Mouse (Mus musculus) heart, adult 2 months (tissue): Measurements from ENCODE around the gene Ccno. TPM values are rescaled to one million over a fixed set of nuclear protein-coding genes. Genes with fewer than 3 reads are reported as not detected.
A peak's percentile ranks its signal among the peaks of the same experiment; 100 is the strongest.

ENCODE experiments used
- DNase-seq, 2 experiments: peaks; one replicate each; pipeline ENCODE4 v3.0.0; 2021
- H3K27ac ChIP-seq: fragments of 200-600 bp; 2 replicates; pipeline ENCODE4 v1.8.1; 2022
- H3K27me3 ChIP-seq: fragments of 200-500 bp; 2 replicates; pipeline ENCODE4 v1.6.1; 2012; ENCODE audit warnings: mild to moderate bottlenecking, low read length, inconsistent platforms, mixed read lengths; ENCODE audit not compliant: control insufficient read depth, insufficient read depth
- H3K36me3 ChIP-seq: fragments of 200-500 bp; 2 replicates; pipeline ENCODE4 v1.6.1; 2012; ENCODE audit warnings: low read length, inconsistent platforms; ENCODE audit not compliant: control insufficient read depth, insufficient read depth
- H3K4me1 ChIP-seq: fragments of 200-500 bp; 2 replicates; pipeline ENCODE4 v1.6.1; 2011; ENCODE audit warnings: low read length; ENCODE audit not compliant: control insufficient read depth, insufficient read depth
- H3K4me3 ChIP-seq: fragments of 200-600 bp; 2 replicates; pipeline ENCODE4 v1.8.1; 2022
- H3K79me2 ChIP-seq: fragments of 200-500 bp; replicated peaks from 2 replicates; pipeline ENCODE4 v1.6.1; 2012; ENCODE audit warnings: mild to moderate bottlenecking, inconsistent platforms, low read length, moderate library complexity, mixed read lengths; ENCODE audit not compliant: control insufficient read depth, insufficient read depth
- H3K9ac ChIP-seq: fragments of 200-500 bp; 2 replicates; pipeline ENCODE4 v1.6.1; 2012; ENCODE audit warnings: low read depth, mild to moderate bottlenecking, control low read depth, inconsistent platforms, low read length, mixed read lengths
- CTCF ChIP-seq: fragments of 200-600 bp; IDR thresholded peaks from 2 replicates; pipeline ENCODE4 v1.8.1; 2022; ENCODE audit warnings: antibody characterized with exemption, mild to moderate bottlenecking, moderate library complexity
- EP300 ChIP-seq: fragments of 200-500 bp; IDR thresholded peaks from 2 replicates; pipeline ENCODE4 v1.6.1; 2011; ENCODE audit warnings: low read depth, low read length, control low read depth; ENCODE audit not compliant: insufficient read depth
- POLR2A ChIP-seq: fragments of 200-500 bp; IDR thresholded peaks from 2 replicates; pipeline ENCODE4 v1.6.1; 2011; ENCODE audit warnings: mild to moderate bottlenecking, low read depth, low read length, control low read depth; ENCODE audit not compliant: insufficient read depth
- WGBS: fragments of 180-500 bp; shearing (Covaris S2); methylation state at CpG from one replicate; pipeline ENCODE4 v1.1.7; 2018; 5-methylcytosine and 5-hydroxymethylcytosine counted together
- intact Hi-C: fragments of 180-260 bp; cut with DNase I; formaldehyde crosslinking; loops from one replicate; pipeline ENCODE4 v1.15.1; 2025
- polyA plus RNA-seq: library from polyadenylated mRNA; depleted of rRNA; stranded (reverse); fragments of >200 nt; gene quantifications from 2 replicates; pipeline ENCODE4 v1.2.3, GENCODE M21; 2012
- total RNA-seq, 2 experiments: library from RNA; stranded (reverse); gene quantifications; 2 replicates each; pipeline ENCODE4 v1.2.3; 2021

Ccno gene
- total and polyA plus RNA-seq, 3 experiments = 0.47 to 0.51 TPM; not detected in 1

DNA sequence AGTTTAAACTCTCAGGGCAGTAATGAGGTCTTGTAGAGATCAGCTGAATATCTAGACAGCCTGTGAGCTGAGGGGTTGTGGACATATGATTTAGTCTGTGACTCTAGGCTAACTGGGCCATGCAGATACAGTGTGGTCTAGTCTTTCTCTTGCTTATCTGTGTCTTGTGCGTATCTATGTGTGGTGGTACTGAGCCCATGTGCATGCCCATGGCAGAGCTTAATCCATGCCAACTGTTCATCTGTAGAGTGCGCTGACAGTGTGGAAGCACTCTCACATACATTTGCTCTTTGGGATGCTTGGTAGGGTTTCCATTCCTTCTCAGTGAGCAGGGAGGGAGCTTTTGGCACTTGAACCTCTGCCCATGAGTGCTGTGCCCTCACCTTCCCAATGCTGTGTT, 33.9 kb downstream of the Ccno start:
- Histone ChIP-seq H3K4me3 (no peak overlapping the region), H3K9ac (no peak overlapping the region), H3K27ac (no peak overlapping the region), H3K79me2 (no peaks in the 10 kb centered on the region), H3K36me3 (no peaks in the 10 kb centered on the region), H3K27me3 (peaks cover 5% of the 10 kb centered on the region; the same call in 1 of the 2 replicates), H3K4me1 (no peaks in the 10 kb centered on the region)
- no peak for DNase-seq
- 79% methylated on average over 2 of the region's 2 CpGs for WGBS
- intact Hi-C loops = no loop called here
- TF ChIP-seq POLR2A (no peak), CTCF (no peak), EP300 (no peak)

DNA sequence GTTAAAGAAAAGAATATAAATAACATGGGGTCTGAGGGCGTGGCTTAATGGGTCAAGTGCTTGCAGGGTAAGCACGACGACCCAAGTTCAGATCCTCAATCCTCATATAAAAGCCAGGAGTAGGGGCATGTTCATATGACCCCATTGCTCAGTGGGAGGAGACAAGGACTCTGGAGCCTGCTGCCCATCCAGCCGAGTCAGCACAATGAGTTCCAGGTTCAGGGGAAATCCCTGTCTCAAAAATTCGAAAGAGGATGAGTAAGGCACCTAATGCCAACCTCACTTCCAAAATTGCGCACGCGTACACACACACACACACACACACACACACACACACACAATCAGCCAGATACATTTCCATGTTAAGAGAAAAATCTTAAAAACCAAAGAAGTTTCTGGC, 34.9 kb downstream of the Ccno start:
- WGBS = 73% methylated on average over 8 of the region's 8 CpGs
- TF ChIP-seq EP300 = no peak
- TF ChIP-seq CTCF = no peak
- TF ChIP-seq POLR2A = no peak

DNA sequence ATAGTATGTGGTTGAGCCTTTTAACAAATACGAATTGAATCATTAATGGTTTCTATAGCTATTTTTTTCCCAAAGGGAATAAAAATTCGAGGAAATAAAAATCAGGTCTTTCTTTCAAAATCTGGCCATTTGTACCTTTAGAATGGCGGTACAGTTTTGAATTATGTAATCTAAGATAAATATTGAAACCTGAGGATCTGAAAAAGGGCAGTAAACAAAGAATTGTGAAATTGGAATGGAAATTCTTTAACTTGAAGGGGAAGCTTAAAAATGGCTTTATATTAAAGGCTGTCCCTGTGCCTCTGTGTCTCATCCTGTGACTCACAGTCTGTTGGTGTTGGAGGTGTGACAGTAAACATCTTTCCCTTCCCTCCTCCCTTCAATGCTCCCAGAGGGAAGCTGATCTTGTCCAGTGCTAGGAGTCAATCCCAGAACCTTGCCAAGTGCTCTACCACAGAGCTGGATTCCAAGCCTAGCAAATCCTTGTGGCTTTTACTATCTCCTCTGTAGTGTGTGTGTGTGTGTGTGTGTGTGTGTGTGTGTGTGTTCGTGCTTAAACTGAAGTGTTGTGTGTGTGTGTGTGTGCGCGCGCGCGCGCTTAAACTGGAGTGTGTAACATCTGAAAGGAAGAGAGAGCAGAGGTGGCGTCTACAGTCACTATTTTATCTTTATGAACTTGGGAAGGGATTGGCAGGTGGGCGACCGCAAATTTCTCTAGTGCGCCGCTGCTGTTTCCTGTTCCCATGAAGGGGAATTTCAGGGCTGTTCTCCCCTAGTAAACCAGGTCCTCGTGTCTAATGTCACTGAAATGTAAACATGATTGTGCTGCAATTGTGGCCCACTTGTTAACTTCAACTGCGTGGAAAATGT, 35.9 kb downstream of the Ccno start:
- TF ChIP-seq EP300 (no peak), POLR2A (no peak), CTCF (no peak)
- Histone ChIP-seq H3K4me1 (no peaks in the 10 kb centered on the region), H3K27me3 (peaks cover 8% of the 10 kb centered on the region), H3K27ac (no peak overlapping the region), H3K9ac (no peak overlapping the region), H3K36me3 (no peaks in the 10 kb centered on the region), H3K79me2 (no peaks in the 10 kb centered on the region), H3K4me3 (no peak overlapping the region)
- WGBS = 74% methylated on average over 17 of the region's 17 CpGs
- intact Hi-C loops = no loop called here
- no peak for DNase-seq

More for the DNA sequence above, 34.9 kb downstream of the Ccno start:
- DNase-seq = no peak
- no peak overlapping the region for H3K4me3 ChIP-seq
- no peaks in the 10 kb centered on the region for H3K4me1 ChIP-seq
- H3K79me2 ChIP-seq = no peaks in the 10 kb centered on the region
- peaks cover 5% of the 10 kb centered on the region for H3K27me3 ChIP-seq
- no peak overlapping the region for H3K27ac ChIP-seq
- H3K36me3 ChIP-seq = no peaks in the 10 kb centered on the region
- intact Hi-C loops = no loop called here
- no peak overlapping the region for H3K9ac ChIP-seq

DNA sequence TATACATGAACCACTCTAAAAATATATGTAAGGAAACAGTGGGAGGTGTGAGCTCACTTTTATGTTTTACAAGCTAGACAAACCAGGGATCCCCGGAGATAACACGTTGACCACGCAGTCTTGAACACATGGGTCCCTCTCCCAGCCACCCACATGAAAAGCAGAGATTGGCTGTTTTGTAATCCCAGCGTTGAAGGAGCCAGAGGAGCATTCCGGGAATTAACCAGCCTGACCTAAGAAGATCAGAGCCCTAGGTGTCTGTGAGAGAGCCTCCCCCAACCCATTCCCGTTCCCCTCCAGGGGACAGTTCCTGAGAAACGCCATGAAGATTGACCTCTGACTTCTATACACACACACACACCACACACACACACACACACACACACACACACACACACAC, 43.7 kb downstream of the Ccno start:
- WGBS = 8% methylated on average over 7 of the region's 7 CpGs
- Histone ChIP-seq H3K27me3 (peaks cover 20% of the 10 kb centered on the region), H3K4me3 (no peak overlapping the region), H3K4me1 (no peaks in the 10 kb centered on the region), H3K36me3 (no peaks in the 10 kb centered on the region), H3K9ac (no peak overlapping the region), H3K79me2 (no peaks in the 10 kb centered on the region), H3K27ac (no peak overlapping the region)
- TF ChIP-seq EP300 (no peak), CTCF (no peak), POLR2A (no peak)
- DNase-seq = no peak
- intact Hi-C loops = no loop called here

DNA sequence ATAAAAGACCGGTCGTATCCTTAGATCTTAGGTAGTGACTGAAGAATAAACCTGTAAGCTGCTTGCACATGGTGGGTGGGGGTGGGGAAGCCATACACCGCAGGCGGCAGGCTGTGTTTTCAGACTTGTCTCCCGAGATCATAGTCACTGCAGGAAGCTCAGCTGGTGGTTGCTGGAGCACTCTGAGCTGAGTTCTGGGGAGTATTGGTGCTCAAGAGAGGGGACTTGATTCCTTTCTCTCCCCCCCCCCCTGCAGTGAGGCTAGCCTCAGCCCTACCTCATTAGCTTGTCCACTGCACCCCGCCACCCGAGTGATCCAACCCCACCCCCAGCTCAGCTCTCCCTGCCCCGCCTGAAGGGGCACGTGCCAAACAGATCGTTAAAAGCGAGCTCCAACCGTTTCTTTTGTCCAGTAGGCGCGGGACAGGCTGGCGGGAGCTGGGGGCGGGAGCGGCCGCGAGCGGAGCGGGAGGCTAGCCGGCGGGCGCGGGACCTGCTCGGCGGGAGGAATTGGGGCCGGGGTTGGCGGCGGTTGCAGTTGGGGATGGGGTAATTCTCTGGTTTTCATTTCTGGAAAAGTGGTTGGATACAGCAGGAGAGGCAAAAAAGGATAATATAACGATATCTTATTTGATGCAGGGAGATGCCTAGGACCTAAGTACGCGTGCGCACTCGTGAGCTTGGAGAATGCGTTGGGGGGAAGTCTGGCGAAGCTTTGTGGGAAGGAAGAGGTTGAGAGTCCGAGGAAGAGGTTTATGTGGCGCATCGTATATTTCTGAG, 44.4 kb downstream of the Ccno start:
- Histone ChIP-seq H3K27me3 (peaks cover 20% of the 10 kb centered on the region), H3K4me3 (peak overlapping the region; percentile 39), H3K36me3 (no peaks in the 10 kb centered on the region), H3K27ac (no peak overlapping the region), H3K79me2 (no peaks in the 10 kb centered on the region), H3K4me1 (no peaks in the 10 kb centered on the region), H3K9ac (peak overlapping the region; percentile 39; the same call in 1 of the 2 replicates)
- intact Hi-C loops = no loop called here
- peak in 1 of 2 experiments; percentile 36 for DNase-seq
- TF ChIP-seq EP300 = no peak
- no peak for TF ChIP-seq CTCF
- TF ChIP-seq POLR2A = no peak
- 1% methylated on average over 40 of the region's 40 CpGs for WGBS

DNA sequence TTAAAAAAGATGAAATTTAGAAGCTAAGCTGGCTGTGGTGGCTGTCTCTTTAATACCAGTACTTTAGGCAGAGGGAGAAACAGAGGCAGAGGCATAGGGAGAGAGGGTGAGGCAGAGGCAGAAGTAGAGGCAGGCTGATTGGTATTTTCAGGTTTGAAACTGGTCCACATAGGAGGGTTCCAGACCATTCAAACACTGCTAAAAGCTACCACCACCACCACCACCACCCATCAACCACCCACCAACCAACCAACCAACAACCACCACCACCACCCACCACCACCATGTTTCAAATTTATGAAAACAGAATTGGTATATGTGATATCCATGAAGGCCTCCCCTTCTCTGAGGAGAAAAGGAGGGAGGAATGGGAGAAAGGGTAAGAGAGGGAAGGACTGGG, 45.2 kb downstream of the Ccno start:
- no peaks in the 10 kb centered on the region for H3K36me3 ChIP-seq
- H3K4me1 ChIP-seq = no peaks in the 10 kb centered on the region
- intact Hi-C loops = no loop called here
- no peaks in the 10 kb centered on the region for H3K79me2 ChIP-seq
- TF ChIP-seq EP300 (no peak), CTCF (no peak), POLR2A (no peak)
- no peak overlapping the region for H3K9ac ChIP-seq
- H3K27ac ChIP-seq = no peak overlapping the region
- H3K4me3 ChIP-seq = no peak overlapping the region
- DNase-seq = no peak
- peaks cover 20% of the 10 kb centered on the region for H3K27me3 ChIP-seq
